ENCODE assay signal across 8 mouse cellular contexts in genomic region chr3:88774939-88775841, GRCm38 (mm10). TPM values are rescaled to one million over a fixed set of nuclear protein-coding genes. Genes with fewer than 3 reads are reported as not detected.
DNase-seq lines count a peak whose midpoint lies in the region; ATAC-seq lines count a peak whose summit lies in the region.
"Not testable (repeated sequence)": the region's sequence is repeated elsewhere in the genome, so short reads cannot be mapped to it uniquely, and the experiment has no call there.

Gene Syt11 (minus strand): TSS chr3:88775164.

- H3K4me1 ChIP-seq in intestine, embryonic 15.5 days (replicated peaks) = not testable (repeated sequence)

- H3K36me3 ChIP-seq in intestine, embryonic 15.5 days = not testable (repeated sequence)

- H3K9me3 ChIP-seq in intestine, embryonic 15.5 days = not testable (repeated sequence)

- 3% methylated on average over 44 of the region's 51 CpGs for WGBS in intestine, embryonic 15.5 days

- peak within 1 kb of the TSS; percentile 28 for H3K9ac ChIP-seq in intestine, embryonic 15.5 days

- H3K27me3 ChIP-seq in intestine, embryonic 15.5 days (replicated peaks) = not testable (repeated sequence)

- intact Hi-C loops in left cerebral cortex, postnatal 25 days (cut with DNase I) = not testable (repeated sequence)

- ATAC-seq in intestine, embryonic 15.5 days = peak; percentile 81
- peak; percentile 86 for ATAC-seq in megakaryocyte, adult 5-6 weeks (ENCODE audit: poor library complexity, severe bottlenecking)

- H3K4me3 ChIP-seq in intestine, embryonic 15.5 days (replicated peaks) = peak within 1 kb of the TSS; percentile 39

- peak; percentile 60 for DNase-seq in 3134 (ENCODE audit: extremely low read depth, insufficient read length, low spot score)
- peak; percentile 50 to 85 for DNase-seq in adrenal gland, adult (ENCODE audit: inconsistent age in 2 of 2, low spot score in 1 of 2)
- DNase-seq in embryo, embryonic 9.5 days (ENCODE audit: extremely low spot score) = peak; percentile 61
- DNase-seq in heart, adult 18-20 months = peak; percentile 18 to 55
- DNase-seq in left cerebral cortex, postnatal 25 days (ENCODE audit: low spot score in 2 of 2) = not testable (repeated sequence)
- DNase-seq in retina, embryonic 14.5 days (ENCODE audit: low spot score) = peak; percentile 34

- peak within 1 kb of the TSS; percentile 49 for H3K4me2 ChIP-seq in intestine, embryonic 15.5 days (replicated peaks)

- not testable (repeated sequence) for H3K27ac ChIP-seq in intestine, embryonic 15.5 days

RNA-seq across cellular contexts. Expression of gene Syt11, which starts in this region (rescaled TPM):
- total RNA-seq in heart, adult 18-20 months (2021) = 1 to 10 TPM; 5.4 to 8.0 TPM
- 20.3 and 22.2 TPM in 2 replicates for polyA plus RNA-seq in intestine, embryonic 15.5 days (2015; fragmentation: Nextera tagmentation; extraction: Ambion mirVana)
- total RNA-seq in left cerebral cortex, postnatal 25 days (2021) = 100 to 1,000 TPM; 527 to 544 TPM
- 0.73 and 2.0 TPM in 2 replicates for total RNA-seq in megakaryocyte, adult 5-6 weeks (2015)
- total RNA-seq in megakaryocyte, adult 5-6 weeks (2017) = 0.65 and 2.1 TPM in 2 replicates

Comparison
In these comparisons a context has a peak if more than half of its experiments do, and no peak if none do; other contexts are left out.
1. RNA of gene Syt11 (total RNA-seq): 527 to 544 TPM in left cerebral cortex, postnatal 25 days; 5.4 to 8.0 TPM in heart, adult 18-20 months and 0.65 to 2.1 TPM in megakaryocyte, adult 5-6 weeks; every median in the first group is over 10 times any median in the second.